Mouse (Mus musculus): ENCODE measurements at regions not wholly inside any gene's neighbourhood (a gene's known extent, or its start where the extent isn't known, plus 50 kb on each side); places are given as distances from the start of the nearest gene placed in this dataset.

DNA sequence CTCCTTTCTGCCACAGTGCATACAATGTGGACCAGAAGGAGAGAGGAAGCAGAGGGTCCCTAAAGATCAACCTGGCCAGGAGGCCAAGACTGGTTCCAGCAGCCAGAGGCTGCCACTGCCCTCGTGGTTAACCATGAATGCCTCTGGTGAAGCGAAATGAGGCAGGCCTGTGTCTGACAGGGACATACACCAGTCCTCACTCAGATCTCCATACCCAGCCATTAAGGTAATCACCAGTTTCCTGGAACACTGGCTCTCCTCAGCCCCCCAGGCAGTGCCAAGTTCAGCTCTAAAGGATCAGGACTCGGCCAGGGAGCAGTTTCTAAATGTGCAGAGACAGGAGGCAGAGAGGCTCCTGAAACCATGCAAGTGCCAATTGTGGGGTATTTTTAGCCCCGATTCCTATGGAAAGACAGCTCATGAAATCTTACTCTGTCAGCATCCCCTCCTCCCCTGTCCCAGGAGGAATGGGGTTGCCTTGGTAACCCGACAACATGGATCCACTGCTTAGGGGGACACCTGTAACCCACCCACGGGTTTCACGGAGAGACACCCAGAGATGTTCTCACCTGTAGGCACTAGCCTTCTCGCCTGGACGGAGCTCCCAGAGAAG lies 103.6 kb downstream of the Ier5 start:
- DNase-seq: no peak

GRCm38 (mm10) chr1:154993927-154994856 lies 105.2 kb downstream of the Ier5 start:
- DNase-seq: no peak

GRCm38 (mm10) chr1:154983325-154983724 lies 99.0 kb upstream of the Cacna1e start:
- peak; percentile 91 for DNase-seq

GRCm38 (mm10) chr1:154982836-154983235 lies 98.5 kb upstream of the Cacna1e start:
- peak; percentile 74 for DNase-seq

DNA sequence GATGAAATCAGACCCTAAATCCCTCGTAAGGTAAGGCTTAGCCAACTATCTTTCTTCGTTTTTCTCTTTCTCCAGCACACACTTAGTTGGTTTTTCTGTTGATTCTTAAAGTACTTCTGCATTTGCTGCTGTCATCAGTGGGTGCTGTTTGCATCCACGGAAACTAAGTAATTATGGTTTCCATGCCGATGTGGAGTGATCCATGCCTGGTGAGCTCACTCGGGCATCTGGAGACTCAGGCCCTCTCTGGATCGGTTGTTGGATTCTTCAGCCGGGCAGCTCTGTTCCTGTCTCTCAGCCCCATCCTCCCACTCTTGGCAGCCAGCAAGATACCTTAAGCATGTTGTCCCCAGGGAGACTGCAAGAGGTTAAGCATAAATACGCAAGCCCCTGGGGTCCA lies 97.4 kb upstream of the Cacna1e start:
- DNase-seq: no peak

- DNase-seq: no peak
Observed at GRCm38 (mm10) chr1:154975732-154976131, 91.4 kb upstream of the Cacna1e start.

GRCm38 (mm10) chr1:154961271-154961670 lies 77.0 kb upstream of the Cacna1e start:
- DNase-seq: no peak

- no peak for DNase-seq
Observed at GRCm38 (mm10) chr1:154956625-154957031, 72.3 kb upstream of the Cacna1e start.

DNA sequence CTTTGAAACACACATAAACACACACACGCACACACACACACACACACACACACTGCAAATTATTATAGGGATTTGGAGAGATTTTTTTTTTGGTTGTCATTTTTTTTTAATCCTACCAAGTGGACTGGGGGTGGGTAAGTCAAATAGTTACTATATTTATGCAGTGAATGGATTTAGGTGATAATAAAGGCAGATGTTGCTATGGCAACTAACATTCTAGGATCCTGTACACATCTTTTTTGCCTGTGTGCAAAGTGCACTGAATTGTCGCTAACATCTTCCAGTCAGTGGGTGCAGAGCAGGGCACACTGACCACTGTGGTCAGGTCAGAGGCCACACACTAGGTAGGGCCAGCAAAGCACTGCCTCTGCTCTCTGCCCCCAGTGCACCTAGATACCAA lies 68.4 kb upstream of the Cacna1e start:
- DNase-seq: no peak
